Mouse (Mus musculus): ENCODE measurements around the gene Ccdc177. TPM values are rescaled to one million over a fixed set of nuclear protein-coding genes. Genes with fewer than 3 reads are reported as not detected.

Ccdc177 gene
- polyA plus RNA-seq (2012; rRNA removed): 9.3 and 12.0 TPM in 2 replicates

DNA sequence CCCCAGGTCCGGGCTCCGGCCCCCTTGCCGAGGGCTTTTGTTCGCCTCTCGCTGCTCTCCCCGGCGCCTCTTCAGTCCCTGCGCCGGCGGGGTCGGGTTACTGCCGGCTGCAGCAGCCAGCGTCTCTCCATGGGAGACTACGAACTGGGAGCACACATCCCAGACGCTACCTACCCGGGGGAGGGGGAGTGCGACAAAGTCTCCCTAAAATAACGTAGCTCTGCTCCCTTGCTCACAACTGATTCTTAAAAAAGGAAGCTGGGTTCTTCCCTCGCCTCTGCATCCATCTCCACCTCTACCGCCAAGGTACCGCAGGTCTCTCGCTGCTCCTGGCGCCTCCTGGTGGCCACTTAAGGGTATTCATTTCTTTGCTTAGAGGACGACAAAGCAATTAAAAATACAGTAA is at the start of gene Ccdc177:
Gene Ccdc177 (minus strand): TSS at position 292 of the 406 bp plus-strand sequence.

DNA sequence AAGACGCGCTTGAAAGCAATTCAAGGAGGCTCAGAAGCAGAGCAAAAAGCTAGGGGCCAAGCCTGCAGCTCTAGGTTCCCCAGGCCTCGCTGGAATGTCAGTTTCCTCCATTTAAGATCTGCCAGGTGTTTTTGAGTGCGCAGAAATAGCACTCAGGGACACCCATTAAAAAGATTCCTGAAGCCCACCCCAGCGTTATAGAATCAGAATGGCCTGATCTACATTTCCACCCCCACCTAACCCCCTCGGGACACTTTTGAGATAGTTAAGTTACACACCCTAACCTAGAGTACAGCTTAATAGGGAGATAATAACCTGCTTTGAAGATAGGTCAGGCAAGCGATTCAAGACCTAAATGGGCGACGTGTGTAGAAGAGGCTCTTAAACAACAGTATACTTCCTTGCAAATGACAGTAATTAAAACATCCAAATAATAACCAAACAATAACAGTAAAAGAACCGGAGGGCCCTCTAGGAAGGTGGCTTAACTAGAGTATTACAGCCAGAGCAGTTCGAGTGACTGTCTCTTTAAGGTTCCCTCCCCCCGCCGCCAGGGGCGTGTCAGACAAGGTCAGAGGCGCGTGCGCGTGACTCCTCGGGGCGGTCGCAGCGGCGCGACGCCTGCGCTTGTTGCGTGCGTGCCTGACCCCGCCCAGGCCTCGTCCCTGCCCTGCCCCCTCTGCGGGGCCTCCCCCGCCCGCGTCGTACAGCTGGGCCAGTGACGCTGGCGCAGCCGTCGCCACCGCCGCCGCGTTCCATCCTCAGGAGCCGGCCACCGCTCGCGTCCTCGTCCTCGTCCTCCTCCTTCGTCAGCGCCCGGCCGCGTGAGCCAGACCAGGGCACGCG is 29.6 kb upstream of the Ccdc177 start, which contains the start of gene Susd6:
Gene Susd6 (plus strand): TSS at position 662 of the 846 bp plus-strand sequence.

Other genes with a start within 250 kb of the Ccdc177 start
- 16.9 and 20.2 TPM in 2 replicates for gene Galnt16, start 242.4 kb downstream of the Ccdc177 start, polyA plus RNA-seq (2012; rRNA removed)
- 29.6 and 30.6 TPM in 2 replicates for gene Slc39a9, start 116.8 kb downstream of the Ccdc177 start, polyA plus RNA-seq (2012; rRNA removed)
- gene Erh, start 116.3 kb downstream of the Ccdc177 start, polyA plus RNA-seq (2012; rRNA removed): 377 and 423 TPM in 2 replicates
- gene Plekhd1, start 68.1 kb downstream of the Ccdc177 start, polyA plus RNA-seq (2012; rRNA removed): 3.0 and 4.4 TPM in 2 replicates
- gene Susd6, start 29.8 kb upstream of the Ccdc177 start, polyA plus RNA-seq (2012; rRNA removed): 21.4 and 22.7 TPM in 2 replicates
- gene Srsf5, start 184.8 kb upstream of the Ccdc177 start, polyA plus RNA-seq (2012; rRNA removed): 711 and 770 TPM in 2 replicates
- 0.04 TPM in 1 of 2 replicates, not detected in the other for gene Slc10a1, start 208.0 kb upstream of the Ccdc177 start, polyA plus RNA-seq (2012; rRNA removed)

Measured in central nervous system, embryonic 14 days (tissue).